Mouse (Mus musculus): ENCODE measurements around the gene Bod1. TPM values are rescaled to one million over a fixed set of nuclear protein-coding genes. Genes with fewer than 3 reads are reported as not detected.

Gene Bod1
- polyA plus RNA-seq (2012; fragmentation: generic; extraction: Trizol) = 100 to 1,000 TPM in 1 of 2 experiments, 10 to 100 TPM in 1; 98.8 to 108 TPM

GRCm38 (mm10) chr11:31671354-31672169 is at the start of gene Bod1:
Bod1 (minus strand) TSS chr11:31671885.

Other genes starting within 250 kb of the Bod1 start
- gene Cpeb4, start 200.3 kb upstream of the Bod1 start, polyA plus RNA-seq (2012; fragmentation: generic; extraction: Trizol) = under 1 TPM; 0.05 to 0.96 TPM

Data from C3H10T1/2 (cell line).